Mouse (Mus musculus): ENCODE measurements at regions not wholly inside any gene's neighbourhood (a gene's known extent, or its start where the extent isn't known, plus 50 kb on each side); places are given as distances from the start of the nearest gene placed in this dataset.
A peak's percentile ranks its signal among the peaks of the same experiment; 100 is the strongest.
"Not testable (repeated sequence)": the region's sequence is repeated elsewhere in the genome, so short reads cannot be mapped to it uniquely, and the experiment has no call there.

GRCm38 (mm10) chr16:51169294-51169693 lies 578.3 kb upstream of the Ccdc54 start:
- DNase-seq (ENCODE audit: low spot score in 2 of 2) = no peak

- no peak for DNase-seq (ENCODE audit: low spot score in 2 of 2)
These were observed 569.8 kb upstream of the Ccdc54 start for GRCm38 (mm10) chr16:51160768-51161167.

DNA sequence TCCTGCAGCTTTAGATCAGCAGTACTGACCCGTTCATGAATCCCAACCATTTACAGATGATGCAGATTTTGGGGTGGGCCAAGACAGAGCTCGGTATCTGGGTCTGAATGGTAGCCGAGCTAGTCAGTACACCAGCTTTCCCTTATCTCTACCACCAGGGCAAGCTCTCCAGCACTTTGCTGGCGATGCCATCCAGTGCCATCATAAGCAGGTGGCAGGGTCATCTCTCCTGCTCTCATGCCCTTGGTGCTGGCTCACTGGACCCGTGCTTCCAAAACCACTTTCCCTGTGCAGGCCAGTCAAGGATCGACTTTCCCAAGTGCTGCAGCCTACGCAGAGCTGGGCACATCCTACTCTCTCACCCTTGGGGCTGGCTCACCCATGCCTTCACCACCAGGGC lies 547.6 kb upstream of the Ccdc54 start:
- DNase-seq (ENCODE audit: low spot score in 2 of 2) = no peak

DNA sequence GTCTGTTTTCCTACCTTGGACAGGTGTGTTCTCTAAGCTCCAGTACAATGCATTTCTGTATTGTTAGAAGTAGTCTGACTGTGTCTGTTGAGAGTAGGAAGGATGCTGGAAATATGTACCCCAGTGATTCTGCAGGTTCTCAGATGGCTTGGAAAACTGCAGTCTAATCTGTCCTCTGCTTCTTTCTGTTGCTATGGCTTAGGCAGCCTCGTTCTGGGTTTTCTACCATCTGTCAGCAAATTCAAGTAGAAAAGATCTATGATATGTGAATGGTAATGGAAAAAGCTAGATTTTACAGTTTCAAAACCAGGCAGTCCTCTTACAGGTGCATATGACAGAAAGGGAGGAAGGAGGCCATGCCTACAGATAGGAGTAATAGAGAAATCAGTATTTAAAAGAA lies 528.9 kb upstream of the Ccdc54 start:
- DNase-seq (ENCODE audit: low spot score in 2 of 2) = peak; percentile 8 to 32

- DNase-seq (ENCODE audit: low spot score in 2 of 2) = no peak
These were observed 527.4 kb upstream of the Ccdc54 start for GRCm38 (mm10) chr16:51118365-51118764.

GRCm38 (mm10) chr16:51117836-51118235 lies 526.9 kb upstream of the Ccdc54 start:
- no peak for DNase-seq (ENCODE audit: low spot score in 2 of 2)

DNA sequence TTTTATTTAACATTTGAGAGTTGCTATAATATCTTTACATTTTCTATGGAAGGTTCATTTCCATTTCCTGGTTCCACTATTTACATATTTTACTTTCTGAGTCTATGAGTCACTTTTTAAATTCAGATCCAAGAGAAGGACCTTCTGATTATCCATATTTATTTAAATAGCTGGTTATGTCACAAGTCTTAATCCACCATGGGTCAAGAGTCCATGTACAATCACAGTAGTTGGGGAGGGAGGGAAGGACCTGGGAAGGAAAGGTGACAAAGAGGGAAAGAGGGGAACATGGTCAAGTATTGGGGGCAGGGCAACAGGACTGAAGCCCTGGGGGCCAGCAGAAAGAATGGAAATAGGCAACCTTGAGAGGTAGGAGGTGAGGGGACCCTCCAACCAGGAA lies 518.9 kb upstream of the Ccdc54 start:
- no peak for DNase-seq (ENCODE audit: low spot score in 2 of 2)

- DNase-seq (ENCODE audit: low spot score in 2 of 2) = no peak
These were observed 516.5 kb upstream of the Ccdc54 start for GRCm38 (mm10) chr16:51107421-51107820.

DNA sequence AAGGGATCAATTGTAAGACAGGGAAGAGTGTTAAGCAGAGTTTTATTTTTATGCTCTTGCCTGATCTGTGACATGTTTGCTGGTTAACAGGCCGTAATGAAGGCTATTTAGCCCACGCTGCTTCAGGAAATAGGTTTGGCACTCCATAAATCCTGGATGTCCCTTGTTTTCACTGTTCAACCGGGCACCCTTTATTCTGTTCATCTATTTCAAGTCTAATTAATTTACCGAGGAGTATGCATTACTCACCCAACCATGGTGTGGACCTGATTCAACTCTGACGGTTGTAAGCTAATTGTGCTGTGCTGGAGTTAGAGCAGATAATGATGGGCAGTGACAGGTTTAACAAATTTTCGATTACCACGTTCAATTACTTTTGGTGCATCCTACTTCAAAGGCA lies 495.6 kb upstream of the Ccdc54 start:
- DNase-seq (ENCODE audit: low spot score in 2 of 2) = no peak

GRCm38 (mm10) chr16:51080146-51080545 lies 489.2 kb upstream of the Ccdc54 start:
- no peak for DNase-seq (ENCODE audit: low spot score in 2 of 2)

GRCm38 (mm10) chr16:51048650-51049049 lies 457.7 kb upstream of the Ccdc54 start:
- no peak for DNase-seq (ENCODE audit: low spot score in 2 of 2)

GRCm38 (mm10) chr16:51048169-51048568 lies 457.2 kb upstream of the Ccdc54 start:
- no peak for DNase-seq (ENCODE audit: low spot score in 2 of 2)

DNA sequence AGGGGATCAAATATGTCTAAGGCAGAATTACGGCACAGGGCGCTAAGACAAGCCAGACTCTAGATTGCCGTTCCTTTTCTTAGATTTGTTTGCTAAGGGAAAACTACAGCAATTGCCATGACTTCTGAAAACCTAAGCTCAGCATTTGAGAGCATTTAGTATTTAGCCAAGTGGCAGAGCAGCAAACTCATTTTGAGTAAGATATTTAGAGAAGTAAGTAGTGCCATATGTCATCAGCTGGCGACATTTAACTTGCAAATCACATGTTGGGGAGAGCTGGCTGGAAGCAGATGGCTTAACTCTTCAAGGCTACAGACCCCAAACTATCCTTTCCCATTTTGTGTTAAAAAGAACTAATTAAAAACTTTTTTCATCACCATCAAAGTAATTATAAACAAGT lies 450.4 kb upstream of the Ccdc54 start:
- DNase-seq (ENCODE audit: low spot score in 2 of 2) = no peak

DNA sequence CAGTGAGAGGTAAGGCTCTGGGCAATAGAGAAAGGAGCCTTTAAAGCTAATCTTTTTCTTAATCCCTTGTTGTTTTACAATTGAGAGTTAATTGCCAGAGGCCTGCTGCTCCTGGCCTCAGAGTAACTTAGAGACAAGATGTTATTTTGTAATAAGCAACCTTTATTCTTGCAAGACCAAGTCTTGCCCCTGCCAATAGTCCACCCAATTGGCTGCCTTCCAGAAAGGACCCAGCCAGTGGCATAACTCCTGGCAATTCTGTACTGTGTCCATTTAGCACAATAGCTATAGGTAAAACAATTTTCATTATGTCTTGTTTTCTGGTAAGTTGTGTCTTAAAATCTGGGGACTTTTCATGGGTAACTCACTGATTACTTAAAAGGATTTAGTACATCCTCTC lies 411.9 kb upstream of the Ccdc54 start:
- no peak for DNase-seq (ENCODE audit: low spot score in 2 of 2)

DNA sequence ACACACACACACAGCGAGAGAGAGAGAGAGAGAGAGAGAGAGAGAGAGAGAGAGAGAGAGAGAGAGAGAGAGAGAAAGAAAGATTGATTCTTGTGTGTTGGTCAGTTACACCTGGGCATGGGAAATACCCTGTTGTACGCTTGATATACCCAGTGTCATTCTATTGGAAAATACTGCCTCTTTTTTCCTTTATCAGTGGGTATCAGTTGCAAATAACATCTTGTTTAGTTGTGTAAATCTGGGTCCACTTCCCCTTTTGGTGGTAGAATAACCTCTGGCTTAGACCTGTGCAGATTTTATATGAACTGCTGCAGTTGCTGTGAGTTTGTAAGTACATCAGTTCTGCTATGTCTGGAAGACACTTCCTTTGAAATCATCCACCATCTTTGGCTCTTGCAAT lies 373.4 kb upstream of the Ccdc54 start:
- no peak for DNase-seq (ENCODE audit: low spot score in 2 of 2)

GRCm38 (mm10) chr16:50944091-50944490 lies 353.1 kb upstream of the Ccdc54 start:
- no peak for DNase-seq (ENCODE audit: low spot score in 2 of 2)

GRCm38 (mm10) chr16:50943581-50943980 lies 352.6 kb upstream of the Ccdc54 start:
- not testable (repeated sequence) for DNase-seq (ENCODE audit: low spot score in 2 of 2)

DNA sequence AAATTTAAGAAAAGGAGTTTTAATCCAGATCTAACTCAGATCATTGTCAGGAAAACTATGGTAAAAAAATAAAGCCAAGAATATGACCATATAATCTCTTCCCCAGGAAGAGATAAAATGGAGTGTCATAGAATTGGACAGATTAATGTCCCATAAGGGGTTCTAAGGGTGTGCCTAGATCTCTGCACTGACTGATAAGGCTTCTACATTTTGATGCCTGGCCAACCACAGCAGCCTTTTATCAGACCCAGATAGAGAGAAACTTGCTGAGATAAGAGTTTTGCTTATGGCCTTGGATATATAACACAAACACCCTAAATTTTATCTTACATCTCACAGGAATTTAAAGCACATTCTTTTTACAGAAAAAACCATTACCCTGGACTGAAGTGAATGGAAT lies 351.3 kb upstream of the Ccdc54 start:
- DNase-seq (ENCODE audit: low spot score in 2 of 2) = no peak

DNA sequence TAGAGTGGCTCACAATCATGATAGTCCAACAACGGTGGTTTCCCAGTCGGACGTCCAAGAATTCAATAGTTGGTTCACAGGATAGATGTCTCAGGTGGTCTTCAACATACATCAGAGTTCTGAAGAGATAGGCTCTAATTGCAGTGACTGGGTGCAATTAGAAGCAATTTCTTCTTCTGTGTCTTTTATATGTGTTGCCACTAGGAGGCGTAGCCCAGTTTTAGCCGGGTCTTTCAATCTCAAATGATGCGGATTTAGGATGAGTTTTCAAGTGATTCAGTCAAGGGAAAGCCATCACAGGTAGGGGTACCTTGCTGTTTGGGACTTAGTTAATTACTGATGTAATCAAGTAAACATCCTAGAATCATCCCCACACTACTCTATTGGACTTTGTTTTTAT lies 348.4 kb upstream of the Ccdc54 start:
- DNase-seq (ENCODE audit: low spot score in 2 of 2) = no peak

- no peak for DNase-seq (ENCODE audit: low spot score in 2 of 2)
These were observed 316.8 kb upstream of the Ccdc54 start for GRCm38 (mm10) chr16:50907732-50908131.

- no peak for DNase-seq (ENCODE audit: low spot score in 2 of 2)
These were observed 308.2 kb upstream of the Ccdc54 start for GRCm38 (mm10) chr16:50899151-50899550.

DNA sequence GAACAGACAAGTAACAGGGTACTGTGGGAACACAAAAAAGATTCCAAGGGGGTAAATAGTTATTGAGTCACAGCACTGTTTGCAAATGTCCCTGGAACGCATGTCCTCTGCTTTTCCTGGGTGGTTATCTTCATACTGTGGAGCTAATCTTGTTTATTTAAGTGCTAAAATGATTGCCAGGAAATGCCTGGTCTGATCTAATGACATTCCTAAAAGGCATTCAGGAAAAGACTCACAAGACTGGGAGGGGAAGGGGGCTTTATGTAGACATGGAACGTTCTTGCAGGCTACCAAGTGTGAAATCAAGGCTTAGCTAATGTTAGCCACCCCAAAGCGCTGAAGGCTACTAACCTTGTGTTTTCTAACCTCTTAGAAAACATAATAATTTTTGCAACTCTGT lies 287.0 kb upstream of the Ccdc54 start:
- no peak for DNase-seq (ENCODE audit: low spot score in 2 of 2)

DNA sequence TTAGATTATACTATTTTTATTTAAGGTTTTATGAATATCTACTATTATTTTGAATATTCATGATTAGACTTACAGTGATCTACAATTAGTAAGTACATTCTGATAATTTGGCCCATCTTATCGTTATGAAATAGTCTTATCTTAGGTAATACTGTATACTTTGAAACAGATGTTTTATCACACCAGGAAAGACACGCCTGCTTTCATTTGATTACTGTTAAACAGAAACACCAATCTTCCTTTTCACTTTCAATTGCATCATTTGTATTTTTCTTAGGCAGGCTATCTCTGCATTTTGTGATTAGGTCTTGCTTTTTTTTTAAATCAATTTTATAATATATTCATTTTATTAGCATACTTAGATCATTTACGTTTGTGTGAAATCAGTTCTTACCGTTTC lies 280.4 kb upstream of the Ccdc54 start:
- no peak for DNase-seq (ENCODE audit: low spot score in 2 of 2)

GRCm38 (mm10) chr16:50863565-50863964 lies 272.6 kb upstream of the Ccdc54 start:
- no peak for DNase-seq (ENCODE audit: low spot score in 2 of 2)

DNA sequence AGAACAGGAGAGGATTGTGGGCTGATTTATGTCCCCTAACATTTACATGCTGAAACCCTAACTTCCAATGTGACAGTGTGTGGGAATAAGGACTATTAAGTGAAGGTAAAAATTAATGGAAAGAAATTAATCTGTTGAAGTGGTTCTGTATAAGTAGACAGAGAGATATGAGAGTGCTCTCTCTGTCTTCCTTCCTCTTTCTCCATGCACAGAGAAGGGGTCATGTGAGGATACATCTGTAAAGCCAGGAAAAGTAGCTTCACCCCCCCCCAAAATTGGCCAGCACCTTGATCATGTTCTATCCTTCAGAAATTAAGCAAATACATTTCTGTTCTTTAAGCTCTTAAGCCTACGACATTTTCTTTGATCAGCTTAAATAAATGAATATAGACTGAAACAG lies 268.6 kb upstream of the Ccdc54 start:
- no peak for DNase-seq (ENCODE audit: low spot score in 2 of 2)

Measured in right cerebral cortex, postnatal 36 days (tissue).